Mouse (Mus musculus) cerebellum, adult (tissue): ENCODE measurements around the gene 4933405L10Rik.

Experiments
- ATAC-seq: cut with Nextera tagmentation; 2 replicates; pipeline ENCODE4 v1.9.2; 2017; ENCODE audit warnings: mild to moderate bottlenecking, moderate library complexity, mixed read lengths; ENCODE audit not compliant: insufficient number of reproducible peaks, low FRiP score, low TSS enrichment

Gene 4933405L10Rik

GRCm38 (mm10) chr8:105750606-105751005 lies 43.2 kb downstream of the 4933405L10Rik start:
- ATAC-seq = peak; percentile 40; the same call in 1 of the 2 replicates

- ATAC-seq = no peak
Observed at GRCm38 (mm10) chr8:105753916-105754315, 46.5 kb downstream of the 4933405L10Rik start.

GRCm38 (mm10) chr8:105754688-105755087 lies 47.2 kb downstream of the 4933405L10Rik start:
- ATAC-seq = no peak

- no peak for ATAC-seq
Observed at GRCm38 (mm10) chr8:105757796-105758276, 50.4 kb downstream of the 4933405L10Rik start.

GRCm38 (mm10) chr8:105758277-105759108 lies 51.0 kb downstream of the 4933405L10Rik start, which contains the start of gene Gfod2:
TSS of gene Gfod2 (minus strand) at chr8:105758664.
- ATAC-seq = peak; percentile 93
